Mouse (Mus musculus) cortical plate, adult 2 months (tissue): ENCODE measurements around the gene Olfr136. TPM values are rescaled to one million over a fixed set of nuclear protein-coding genes. Genes with fewer than 3 reads are reported as not detected.

Experiments
- H3K27ac ChIP-seq: fragments of 200-500 bp; 2 replicates; pipeline ENCODE4 v1.5.1; 2012; ENCODE audit warnings: low read length, control low read depth, inconsistent platforms; ENCODE audit not compliant: insufficient read depth
- H3K4me1 ChIP-seq: fragments of 200-500 bp; 2 replicates; pipeline ENCODE4 v1.6.1; 2011; ENCODE audit warnings: low read length; ENCODE audit not compliant: control insufficient read depth, insufficient read depth
- H3K4me3 ChIP-seq: fragments of 200-500 bp; 2 replicates; pipeline ENCODE4 v1.5.1; 2011; ENCODE audit warnings: mild to moderate bottlenecking, low read length, control low read depth; ENCODE audit not compliant: insufficient read depth
- CTCF ChIP-seq: fragments of 200-500 bp; IDR thresholded peaks from 2 replicates; pipeline ENCODE4 v1.5.1; 2011; ENCODE audit warnings: mild to moderate bottlenecking, control low read depth, low read length; ENCODE audit not compliant: insufficient read depth; ENCODE audit errors: extremely low read depth
- POLR2A ChIP-seq: fragments of 200-500 bp; IDR thresholded peaks from 2 replicates; pipeline ENCODE4 v1.6.1; 2011; ENCODE audit warnings: mild to moderate bottlenecking, low read length, control low read depth; ENCODE audit not compliant: insufficient read depth; ENCODE audit errors: extremely low read depth
- polyA plus RNA-seq: library from polyadenylated mRNA; depleted of rRNA; stranded (reverse); fragments of >200 nt; gene quantifications from 2 replicates; pipeline ENCODE4 v1.2.3, GENCODE M21; 2012; rRNA removed

Olfr136 gene
- polyA plus RNA-seq = not detected in 2 replicates

- H3K4me3 ChIP-seq = no peak within 1 kb of the TSS
- no peak within 1 kb of the TSS for H3K27ac ChIP-seq
- no peak for TF ChIP-seq POLR2A
- TF ChIP-seq CTCF = no peak
- no peaks in the 10 kb centered on the region for H3K4me1 ChIP-seq
Measured at GRCm38 (mm10) chr17:38329531-38329930, at the start of gene Olfr136. TSS of gene Olfr136 (plus strand) at chr17:38329831.

GRCm38 (mm10) chr17:38307470-38307869 is 22.2 kb upstream of the Olfr136 start, which contains the start of gene Olfr137:
TSS of gene Olfr137 (minus strand) at chr17:38307570.
- Histone ChIP-seq H3K4me3 (no peak within 1 kb of the TSS), H3K27ac (no peak within 1 kb of the TSS), H3K4me1 (no peaks in the 10 kb centered on the region)
- TF ChIP-seq POLR2A (no peak), CTCF (no peak)

Other genes with a start within 250 kb of the Olfr136 start
- gene Olfr131, start 241.1 kb upstream of the Olfr136 start, polyA plus RNA-seq = not detected in 2 replicates
- gene Olfr132, start 195.3 kb upstream of the Olfr136 start, polyA plus RNA-seq = not detected in 2 replicates
- gene Olfr133, start 184.6 kb upstream of the Olfr136 start, polyA plus RNA-seq = not detected in 2 replicates
- gene Olfr134, start 158.4 kb upstream of the Olfr136 start, polyA plus RNA-seq = not detected in 2 replicates
- not detected in 2 replicates for gene Olfr135, start 125.5 kb upstream of the Olfr136 start, polyA plus RNA-seq
- gene Olfr138, start 68.8 kb upstream of the Olfr136 start, polyA plus RNA-seq = not detected in 2 replicates
- gene Olfr137, start 22.3 kb upstream of the Olfr136 start, polyA plus RNA-seq = not detected in 2 replicates
- not detected in 2 replicates for gene Esp36, start 90.4 kb downstream of the Olfr136 start, polyA plus RNA-seq
- not detected in 2 replicates for gene Esp34, start 224.4 kb downstream of the Olfr136 start, polyA plus RNA-seq